Mouse (Mus musculus): ENCODE measurements at regions not wholly inside any gene's neighbourhood (a gene's known extent, or its start where the extent isn't known, plus 50 kb on each side); places are given as distances from the start of the nearest gene placed in this dataset.
"Not testable (repeated sequence)": the region's sequence is repeated elsewhere in the genome, so short reads cannot be mapped to it uniquely, and the experiment has no call there.

GRCm38 (mm10) chr13:44480128-44480527 is 249.1 kb upstream of the Jarid2 start:
- Histone ChIP-seq H3K79me2 (ENCODE audit: inconsistent target) (peaks cover 17% of the 10 kb centered on the region; the same call in 1 of the 2 replicates), H3K27ac (peak overlapping the region; percentile 92), H3K36me3 (ENCODE audit: inconsistent target) (no peaks in the 10 kb centered on the region), H3K4me3 (ENCODE audit: inconsistent target) (peak overlapping the region; percentile 35)
- WGBS (ENCODE audit: missing documents) = 3% methylated on average over 7 of the region's 7 CpGs

- Histone ChIP-seq H3K79me2 (ENCODE audit: inconsistent target) (peaks cover 17% of the 10 kb centered on the region; the same call in 1 of the 2 replicates), H3K27ac (peak overlapping the region; percentile 66), H3K36me3 (ENCODE audit: inconsistent target) (no peaks in the 10 kb centered on the region), H3K4me3 (ENCODE audit: inconsistent target) (no peak overlapping the region)
- WGBS (ENCODE audit: missing documents) = 4% methylated on average over 7 of the region's 7 CpGs
Observed at GRCm38 (mm10) chr13:44482661-44483060, 246.6 kb upstream of the Jarid2 start.

- no peaks in the 10 kb centered on the region for H3K36me3 ChIP-seq (ENCODE audit: inconsistent target)
- H3K27ac ChIP-seq = peak overlapping the region; percentile 66
- WGBS (ENCODE audit: missing documents) = 69% methylated on average over 14 of the region's 14 CpGs
Observed at GRCm38 (mm10) chr13:44484582-44485329, 244.5 kb upstream of the Jarid2 start.

GRCm38 (mm10) chr13:44490935-44491465 is 238.3 kb upstream of the Jarid2 start:
- Histone ChIP-seq H3K27ac (peak overlapping the region; percentile 21), H3K4me3 (ENCODE audit: inconsistent target) (no peak overlapping the region), H3K79me2 (ENCODE audit: inconsistent target) (no peaks in the 10 kb centered on the region), H3K36me3 (ENCODE audit: inconsistent target) (no peaks in the 10 kb centered on the region)
- 50% methylated on average over 4 of the region's 4 CpGs for WGBS (ENCODE audit: missing documents)

More at GRCm38 (mm10) chr13:44484582-44485329, 244.5 kb upstream of the Jarid2 start:
- no peak overlapping the region for H3K4me3 ChIP-seq (ENCODE audit: inconsistent target)
- H3K79me2 ChIP-seq (ENCODE audit: inconsistent target) = peaks cover 2% of the 10 kb centered on the region; the same call in 1 of the 2 replicates

- H3K27ac ChIP-seq = no peak overlapping the region
- no peaks in the 10 kb centered on the region for H3K36me3 ChIP-seq (ENCODE audit: inconsistent target)
- no peak overlapping the region for H3K4me3 ChIP-seq (ENCODE audit: inconsistent target)
- 65% methylated on average over 3 of the region's 3 CpGs for WGBS (ENCODE audit: missing documents)
- no peaks in the 10 kb centered on the region for H3K79me2 ChIP-seq (ENCODE audit: inconsistent target)
Observed at GRCm38 (mm10) chr13:44493884-44494283, 235.4 kb upstream of the Jarid2 start.

- Histone ChIP-seq H3K27ac (no peak overlapping the region), H3K4me3 (ENCODE audit: inconsistent target) (no peak overlapping the region), H3K79me2 (ENCODE audit: inconsistent target) (no peaks in the 10 kb centered on the region), H3K36me3 (ENCODE audit: inconsistent target) (no peaks in the 10 kb centered on the region)
- WGBS (ENCODE audit: missing documents) = 95% methylated on average over 10 of the region's 10 CpGs
Observed at GRCm38 (mm10) chr13:44495450-44495849, 233.8 kb upstream of the Jarid2 start.

GRCm38 (mm10) chr13:44496596-44496995 is 232.7 kb upstream of the Jarid2 start:
- no peak overlapping the region for H3K4me3 ChIP-seq (ENCODE audit: inconsistent target)
- no peaks in the 10 kb centered on the region for H3K36me3 ChIP-seq (ENCODE audit: inconsistent target)
- no peak overlapping the region for H3K27ac ChIP-seq
- WGBS (ENCODE audit: missing documents) = 97% methylated on average over 9 of the region's 9 CpGs
- no peaks in the 10 kb centered on the region for H3K79me2 ChIP-seq (ENCODE audit: inconsistent target)

- H3K79me2 ChIP-seq (ENCODE audit: inconsistent target); H3K36me3 ChIP-seq (ENCODE audit: inconsistent target); H3K27ac ChIP-seq; H3K4me3 ChIP-seq (ENCODE audit: inconsistent target): not testable (repeated sequence)
- 96% methylated on average over 4 of the region's 5 CpGs for WGBS (ENCODE audit: missing documents)
Observed at GRCm38 (mm10) chr13:44500896-44501295, 228.4 kb upstream of the Jarid2 start.

- no peaks in the 10 kb centered on the region for H3K79me2 ChIP-seq (ENCODE audit: inconsistent target)
- H3K27ac ChIP-seq = peak overlapping the region; percentile 48
- no peak overlapping the region for H3K4me3 ChIP-seq (ENCODE audit: inconsistent target)
- no peaks in the 10 kb centered on the region for H3K36me3 ChIP-seq (ENCODE audit: inconsistent target)
- 35% methylated on average over 4 of the region's 5 CpGs for WGBS (ENCODE audit: missing documents)
Observed at GRCm38 (mm10) chr13:44501777-44502321, 227.4 kb upstream of the Jarid2 start.

GRCm38 (mm10) chr13:44502612-44503256 is 226.5 kb upstream of the Jarid2 start:
- WGBS (ENCODE audit: missing documents) = 52% methylated on average over 10 of the region's 10 CpGs
- no peaks in the 10 kb centered on the region for H3K79me2 ChIP-seq (ENCODE audit: inconsistent target)
- peak overlapping the region; percentile 81 for H3K27ac ChIP-seq
- no peaks in the 10 kb centered on the region for H3K36me3 ChIP-seq (ENCODE audit: inconsistent target)
- no peak overlapping the region for H3K4me3 ChIP-seq (ENCODE audit: inconsistent target)

- H3K36me3 ChIP-seq (ENCODE audit: inconsistent target) = no peaks in the 10 kb centered on the region
- 88% methylated on average over 15 of the region's 15 CpGs for WGBS (ENCODE audit: missing documents)
- peak overlapping the region; percentile 81 for H3K27ac ChIP-seq
- no peak overlapping the region for H3K4me3 ChIP-seq (ENCODE audit: inconsistent target)
- H3K79me2 ChIP-seq (ENCODE audit: inconsistent target) = no peaks in the 10 kb centered on the region
Observed at GRCm38 (mm10) chr13:44503257-44503950, 225.9 kb upstream of the Jarid2 start.

- peak overlapping the region; percentile 2; the same call in 1 of the 2 replicates for H3K4me3 ChIP-seq (ENCODE audit: inconsistent target)
- WGBS (ENCODE audit: missing documents) = 3% methylated on average over 6 of the region's 6 CpGs
- no peaks in the 10 kb centered on the region for H3K79me2 ChIP-seq (ENCODE audit: inconsistent target)
- H3K27ac ChIP-seq = peak overlapping the region; percentile 81
- H3K36me3 ChIP-seq (ENCODE audit: inconsistent target) = no peaks in the 10 kb centered on the region
Observed at GRCm38 (mm10) chr13:44504455-44504854, 224.8 kb upstream of the Jarid2 start.

GRCm38 (mm10) chr13:44506975-44507374 is 222.3 kb upstream of the Jarid2 start:
- Histone ChIP-seq H3K79me2 (ENCODE audit: inconsistent target) (no peaks in the 10 kb centered on the region), H3K36me3 (ENCODE audit: inconsistent target) (no peaks in the 10 kb centered on the region), H3K4me3 (ENCODE audit: inconsistent target) (no peak overlapping the region), H3K27ac (peak overlapping the region; percentile 69)
- WGBS (ENCODE audit: missing documents) = 15% methylated on average over 5 of the region's 5 CpGs

GRCm38 (mm10) chr13:44509526-44510159 is 219.6 kb upstream of the Jarid2 start:
- H3K36me3 ChIP-seq (ENCODE audit: inconsistent target) = no peaks in the 10 kb centered on the region
- H3K27ac ChIP-seq = no peak overlapping the region
- H3K79me2 ChIP-seq (ENCODE audit: inconsistent target) = no peaks in the 10 kb centered on the region
- 91% methylated on average over 11 of the region's 11 CpGs for WGBS (ENCODE audit: missing documents)
- H3K4me3 ChIP-seq (ENCODE audit: inconsistent target) = no peak overlapping the region

Data from macrophage (primary cell).